Mouse (Mus musculus): ENCODE data around the gene Hmgb1. TPM values are rescaled to one million over a fixed set of nuclear protein-coding genes. Genes with fewer than 3 reads are reported as not detected.
"Not testable (repeated sequence)": the region's sequence is repeated elsewhere in the genome, so short reads cannot be mapped to it uniquely, and the experiment has no call there.

Gene Hmgb1
- polyA plus RNA-seq, 1 experiment = 88.6 TPM

- no peak overlapping the region for H3K4me2 ChIP-seq (ENCODE audit: low read depth)
- H3K79me2 ChIP-seq (ENCODE audit: control insufficient read depth, insufficient read depth) = no peaks in the 10 kb centered on the region
- no peak overlapping the region for H3ac ChIP-seq (ENCODE audit: control insufficient read depth, insufficient read length)
- no peak overlapping the region for H3K4me3 ChIP-seq
- H3K27me3 ChIP-seq (ENCODE audit: control insufficient read depth, insufficient read depth, insufficient read length) = no peaks in the 10 kb centered on the region
- TF ChIP-seq CEBPB (IDR thresholded peaks at IDR 0.05; ENCODE audit: insufficient read depth, poor library complexity, severe bottlenecking) (no peak), MYOD1 (IDR thresholded peaks at IDR 0.05; ENCODE audit: control insufficient read depth in 1 of 3, insufficient read length in 2 of 3, low read depth in 2 of 3) (no peak), TCF12 (IDR thresholded peaks at IDR 0.05; ENCODE audit: insufficient read depth, poor library complexity, severe bottlenecking) (no peak), POLR2A (IDR thresholded peaks at IDR 0.05; ENCODE audit: insufficient read length, low read depth) (no peak), SRF (IDR thresholded peaks at IDR 0.05; ENCODE audit: control insufficient read depth, insufficient read length, low read depth) (no peak), MYOG (IDR thresholded peaks at IDR 0.05; ENCODE audit: control insufficient read depth in 1 of 3, insufficient read depth in 1 of 3, insufficient read length in 2 of 3, low read depth in 2 of 3) (no peak), POLR2AphosphoS2 (IDR thresholded peaks at IDR 0.05; ENCODE audit: insufficient read length, low read depth) (no peak), USF1 (IDR thresholded peaks at IDR 0.05; ENCODE audit: low read depth) (no peak), TCF3 (IDR thresholded peaks at IDR 0.05; ENCODE audit: insufficient read length, low read depth) (no peak), E2F4 (IDR thresholded peaks at IDR 0.05; ENCODE audit: insufficient read depth) (no peak), REST (IDR thresholded peaks at IDR 0.05; ENCODE audit: insufficient read depth, insufficient read length) (no peak), MAX (IDR thresholded peaks at IDR 0.05; ENCODE audit: low read depth) (no peak)
- no peaks in the 10 kb centered on the region for H3K36me3 ChIP-seq (ENCODE audit: control insufficient read depth, insufficient read depth)
Measured at GRCm38 (mm10) chr5:149147386-149148000, 36.8 kb downstream of the Hmgb1 start.

GRCm38 (mm10) chr5:149146691-149147090 is 37.6 kb downstream of the Hmgb1 start:
- Histone ChIP-seq H3K36me3 (ENCODE audit: control insufficient read depth, insufficient read depth) (no peaks in the 10 kb centered on the region), H3K4me2 (ENCODE audit: low read depth) (no peak overlapping the region), H3K4me3 (no peak overlapping the region), H3K27me3 (ENCODE audit: control insufficient read depth, insufficient read depth, insufficient read length) (no peaks in the 10 kb centered on the region), H3ac (ENCODE audit: control insufficient read depth, insufficient read length) (no peak overlapping the region), H3K79me2 (ENCODE audit: control insufficient read depth, insufficient read depth) (no peaks in the 10 kb centered on the region)
- TF ChIP-seq REST (IDR thresholded peaks at IDR 0.05; ENCODE audit: insufficient read depth, insufficient read length) (no peak), MYOD1 (IDR thresholded peaks at IDR 0.05; ENCODE audit: control insufficient read depth in 1 of 3, insufficient read length in 2 of 3, low read depth in 2 of 3) (no peak), TCF3 (IDR thresholded peaks at IDR 0.05; ENCODE audit: insufficient read length, low read depth) (no peak), TCF12 (IDR thresholded peaks at IDR 0.05; ENCODE audit: insufficient read depth, poor library complexity, severe bottlenecking) (no peak), MYOG (IDR thresholded peaks at IDR 0.05; ENCODE audit: control insufficient read depth in 1 of 3, insufficient read depth in 1 of 3, insufficient read length in 2 of 3, low read depth in 2 of 3) (no peak), POLR2A (IDR thresholded peaks at IDR 0.05; ENCODE audit: insufficient read length, low read depth) (no peak), MAX (IDR thresholded peaks at IDR 0.05; ENCODE audit: low read depth) (no peak), USF1 (IDR thresholded peaks at IDR 0.05; ENCODE audit: low read depth) (no peak), POLR2AphosphoS2 (IDR thresholded peaks at IDR 0.05; ENCODE audit: insufficient read length, low read depth) (no peak), CEBPB (IDR thresholded peaks at IDR 0.05; ENCODE audit: insufficient read depth, poor library complexity, severe bottlenecking) (no peak), SRF (IDR thresholded peaks at IDR 0.05; ENCODE audit: control insufficient read depth, insufficient read length, low read depth) (no peak), E2F4 (IDR thresholded peaks at IDR 0.05; ENCODE audit: insufficient read depth) (no peak)

DNA sequence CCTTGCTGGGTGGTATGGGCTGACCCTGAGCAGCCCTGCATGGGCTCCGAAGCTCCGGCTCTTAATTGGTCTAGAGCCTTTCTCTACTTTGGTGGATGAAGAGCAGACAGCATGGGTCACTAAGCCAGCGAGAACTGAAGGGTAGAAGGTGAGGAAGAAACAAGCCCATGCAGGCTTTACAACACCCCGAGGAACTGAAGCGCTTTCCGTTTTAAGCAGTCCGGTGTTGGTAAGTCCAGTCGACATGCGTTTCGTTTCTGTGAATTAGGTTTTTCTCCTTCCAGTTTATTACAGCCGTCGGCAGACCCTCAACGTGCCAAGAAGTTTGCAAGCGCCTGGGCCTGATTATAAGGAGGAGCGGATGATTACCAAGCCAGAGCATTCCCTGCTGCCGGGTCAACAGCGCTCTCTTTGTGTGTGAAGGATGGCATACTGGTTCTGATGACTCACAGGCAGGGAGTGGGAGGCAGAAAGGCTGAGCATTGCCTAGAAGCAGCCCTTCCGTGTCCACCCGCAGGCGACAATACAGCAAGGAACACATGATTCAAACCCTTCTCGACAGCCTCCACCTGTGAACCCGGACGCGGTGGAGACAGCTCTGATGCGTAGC is 40.4 kb downstream of the Hmgb1 start:
- H3K27me3 ChIP-seq (ENCODE audit: control insufficient read depth, insufficient read depth, insufficient read length) = no peaks in the 10 kb centered on the region
- H3K4me2 ChIP-seq (ENCODE audit: low read depth) = peak overlapping the region; percentile 16
- no peaks in the 10 kb centered on the region for H3K36me3 ChIP-seq (ENCODE audit: control insufficient read depth, insufficient read depth)
- H3K4me3 ChIP-seq = no peak overlapping the region
- TF ChIP-seq MYOD1 (IDR thresholded peaks at IDR 0.05; ENCODE audit: control insufficient read depth in 1 of 3, insufficient read length in 2 of 3, low read depth in 2 of 3) (no peak), MAX (IDR thresholded peaks at IDR 0.05; ENCODE audit: low read depth) (no peak), E2F4 (IDR thresholded peaks at IDR 0.05; ENCODE audit: insufficient read depth) (no peak), CEBPB (IDR thresholded peaks at IDR 0.05; ENCODE audit: insufficient read depth, poor library complexity, severe bottlenecking) (no peak), MYOG (IDR thresholded peaks at IDR 0.05; ENCODE audit: control insufficient read depth in 1 of 3, insufficient read depth in 1 of 3, insufficient read length in 2 of 3, low read depth in 2 of 3) (no peak), REST (IDR thresholded peaks at IDR 0.05; ENCODE audit: insufficient read depth, insufficient read length) (no peak), TCF3 (IDR thresholded peaks at IDR 0.05; ENCODE audit: insufficient read length, low read depth) (no peak), POLR2A (IDR thresholded peaks at IDR 0.05; ENCODE audit: insufficient read length, low read depth) (no peak), SRF (IDR thresholded peaks at IDR 0.05; ENCODE audit: control insufficient read depth, insufficient read length, low read depth) (no peak), POLR2AphosphoS2 (IDR thresholded peaks at IDR 0.05; ENCODE audit: insufficient read length, low read depth) (no peak), TCF12 (IDR thresholded peaks at IDR 0.05; ENCODE audit: insufficient read depth, poor library complexity, severe bottlenecking) (no peak), USF1 (IDR thresholded peaks at IDR 0.05; ENCODE audit: low read depth) (no peak)
- H3K79me2 ChIP-seq (ENCODE audit: control insufficient read depth, insufficient read depth) = no peaks in the 10 kb centered on the region
- no peak overlapping the region for H3ac ChIP-seq (ENCODE audit: control insufficient read depth, insufficient read length)

- H3K4me3 ChIP-seq; H3K4me2 ChIP-seq (ENCODE audit: low read depth); H3K36me3 ChIP-seq (ENCODE audit: control insufficient read depth, insufficient read depth); H3ac ChIP-seq (ENCODE audit: control insufficient read depth, insufficient read length); H3K27me3 ChIP-seq (ENCODE audit: control insufficient read depth, insufficient read depth, insufficient read length); H3K79me2 ChIP-seq (ENCODE audit: control insufficient read depth, insufficient read depth): not testable (repeated sequence)
Measured at GRCm38 (mm10) chr5:149141155-149141554, 43.1 kb downstream of the Hmgb1 start.

- H3K27me3 ChIP-seq (ENCODE audit: control insufficient read depth, insufficient read depth, insufficient read length) = no peaks in the 10 kb centered on the region
Measured at GRCm38 (mm10) chr5:149140336-149140735, 44.0 kb downstream of the Hmgb1 start.

DNA sequence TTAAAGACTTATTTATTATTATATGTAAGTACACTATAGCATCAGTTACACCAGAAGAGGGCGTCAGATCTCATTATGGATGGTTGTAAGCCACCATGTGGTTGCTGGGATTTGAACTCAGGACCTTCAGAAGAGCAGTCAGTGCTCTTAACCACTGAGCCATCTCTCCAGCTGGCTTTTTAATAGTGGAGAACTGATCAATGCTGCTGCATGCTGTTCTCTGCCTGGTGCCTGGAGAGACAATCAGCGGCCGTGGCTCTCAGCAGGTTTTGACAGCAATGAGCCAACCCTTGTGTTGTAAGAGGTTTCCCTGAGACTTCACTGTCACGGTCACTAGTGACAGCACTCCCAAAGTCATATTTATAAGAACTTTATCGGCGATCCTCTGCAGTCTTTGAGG is 46.2 kb downstream of the Hmgb1 start:
- not testable (repeated sequence) for H3K4me3 ChIP-seq; H3K4me2 ChIP-seq (ENCODE audit: low read depth); H3K36me3 ChIP-seq (ENCODE audit: control insufficient read depth, insufficient read depth); H3ac ChIP-seq (ENCODE audit: control insufficient read depth, insufficient read length); H3K27me3 ChIP-seq (ENCODE audit: control insufficient read depth, insufficient read depth, insufficient read length); H3K79me2 ChIP-seq (ENCODE audit: control insufficient read depth, insufficient read depth)

More at GRCm38 (mm10) chr5:149140336-149140735, 44.0 kb downstream of the Hmgb1 start:
- Histone ChIP-seq H3K4me3 (no peak overlapping the region), H3ac (ENCODE audit: control insufficient read depth, insufficient read length) (no peak overlapping the region), H3K79me2 (ENCODE audit: control insufficient read depth, insufficient read depth) (no peaks in the 10 kb centered on the region), H3K4me2 (ENCODE audit: low read depth) (no peak overlapping the region), H3K36me3 (ENCODE audit: control insufficient read depth, insufficient read depth) (no peaks in the 10 kb centered on the region)
- TF ChIP-seq CEBPB (IDR thresholded peaks at IDR 0.05; ENCODE audit: insufficient read depth, poor library complexity, severe bottlenecking) = no peak
- no peak for TF ChIP-seq SRF (IDR thresholded peaks at IDR 0.05; ENCODE audit: control insufficient read depth, insufficient read length, low read depth)
- no peak for TF ChIP-seq E2F4 (IDR thresholded peaks at IDR 0.05; ENCODE audit: insufficient read depth)
- no peak for TF ChIP-seq REST (IDR thresholded peaks at IDR 0.05; ENCODE audit: insufficient read depth, insufficient read length)
